24 mouse cellular contexts compared by ENCODE assay signal in genomic region chr12:33965661-33966360, GRCm38 (mm10). TPM values are rescaled to one million over a fixed set of nuclear protein-coding genes. Genes with fewer than 3 reads are reported as not detected.
DNase-seq lines count a peak whose midpoint lies in the region; ATAC-seq and TF ChIP-seq lines count a peak whose summit lies in the region.
"Had no signal": no experiment of that assay in that cellular context is flagged by ENCODE, and none has a peak within 500 bp of the region (broad histone marks: within the 10 kb centered on the region; RNA-seq: fewer than 3 reads in every experiment).

No protein-coding gene starts in this region.

- TF ChIP-seq CTCF in layer of hippocampus, adult 2 months (conservative IDR thresholded peaks at IDR 0.05): no peak

- 5% methylated on average over 5 of the region's 5 CpGs for WGBS in hindbrain, embryonic 10.5 days
- 5% methylated on average over 5 of the region's 5 CpGs for whole genome bisulfite sequencing in hindbrain, embryonic 14.5 days
- WGBS in embryonic facial prominence, embryonic 10.5 days: 3% methylated on average over 5 of the region's 5 CpGs
- WGBS in limb, embryonic 12.5 days: 1% methylated on average over 5 of the region's 5 CpGs

- DNase-seq in embryo, embryonic 10.5 days (ENCODE audit: low spot score): peak; percentile 53
- no peak for DNase-seq in embryo, embryonic 9.5 days (ENCODE audit: extremely low spot score)
- DNase-seq in hindbrain, embryonic 10.5 days (ENCODE audit: low spot score): peak; percentile 12
- DNase-seq in hindbrain, embryonic 14.5 days (ENCODE audit: low spot score): no peak
- DNase-seq in embryonic facial prominence, embryonic 10.5 days (ENCODE audit: low spot score): peak; percentile 47
- DNase-seq in layer of hippocampus, adult 2 months (ENCODE audit: low spot score in 2 of 2): no peak
- no peak for DNase-seq in gastrocnemius, postnatal 10 days
- DNase-seq: kidney, adult 9 months; lung, adult 2 months; right cerebral cortex, adult 18-20 months; thymus, postnatal 14 days had no signal

- ATAC-seq in hindbrain, embryonic 14.5 days (ENCODE audit: low FRiP score): no peak
- ATAC-seq in limb, embryonic 12.5 days (ENCODE audit: insufficient number of reproducible peaks, insufficient read depth, low FRiP score, low TSS enrichment, low read depth): no peak
- ATAC-seq: activated CD4-positive, CD25-positive, alpha-beta regulatory T cell, adult 4 months had no signal

- no peak overlapping the region for H3K4me2 ChIP-seq in hindbrain, embryonic 14.5 days (replicated peaks)
- peak overlapping the region; percentile 78 for H3K4me2 ChIP-seq in limb, embryonic 12.5 days

- peaks cover 100% of the 10 kb centered on the region for H3K27me3 ChIP-seq in hindbrain, embryonic 10.5 days (ENCODE audit: insufficient read depth, poor library complexity, severe bottlenecking)
- H3K27me3 ChIP-seq in hindbrain, embryonic 14.5 days (ENCODE audit: control insufficient read depth, insufficient read depth, low read length): peaks cover 92% of the 10 kb centered on the region
- peaks cover 98% of the 10 kb centered on the region for H3K27me3 ChIP-seq in embryonic facial prominence, embryonic 10.5 days (replicated peaks; ENCODE audit: low read depth, poor library complexity, severe bottlenecking)
- H3K27me3 ChIP-seq in limb, embryonic 12.5 days: peaks cover 11% of the 10 kb centered on the region; the same call in 1 of the 2 replicates
- H3K27me3 ChIP-seq: CH12.LX had no signal

- no peaks in the 10 kb centered on the region for H3K9me3 ChIP-seq in hindbrain, embryonic 10.5 days
- no peaks in the 10 kb centered on the region; the same call in 1 of the 2 replicates for H3K9me3 ChIP-seq in hindbrain, embryonic 14.5 days (ENCODE audit: control insufficient read depth, low read length)
- no peaks in the 10 kb centered on the region for H3K9me3 ChIP-seq in embryonic facial prominence, embryonic 10.5 days
- no peaks in the 10 kb centered on the region for H3K9me3 ChIP-seq in limb, embryonic 12.5 days
- H3K9me3 ChIP-seq: neural tube, embryonic 13.5 days had no signal

- no peaks in the 10 kb centered on the region for H3K36me3 ChIP-seq in hindbrain, embryonic 10.5 days
- H3K36me3 ChIP-seq in hindbrain, embryonic 14.5 days (replicated peaks; ENCODE audit: control insufficient read depth, insufficient read depth): no peaks in the 10 kb centered on the region
- H3K36me3 ChIP-seq in embryonic facial prominence, embryonic 10.5 days (replicated peaks): no peaks in the 10 kb centered on the region
- no peaks in the 10 kb centered on the region for H3K36me3 ChIP-seq in limb, embryonic 12.5 days
- H3K36me3 ChIP-seq: neural tube, embryonic 13.5 days had no signal

- no peak overlapping the region for H3K9ac ChIP-seq in hindbrain, embryonic 14.5 days
- H3K9ac ChIP-seq in limb, embryonic 12.5 days (replicated peaks): 0 out of 2 replicates have a peak overlapping the region, but pooled peaks have one; percentile 6
- H3K9ac ChIP-seq: neural tube, embryonic 13.5 days had no signal

- peaks cover 54% of the 10 kb centered on the region for H3K4me1 ChIP-seq in hindbrain, embryonic 10.5 days (replicated peaks)
- 0 out of 2 replicates have a peak, but pooled peaks cover 3% of the 10 kb centered on the region for H3K4me1 ChIP-seq in hindbrain, embryonic 14.5 days (replicated peaks; ENCODE audit: control insufficient read depth, insufficient read depth, low read length)
- H3K4me1 ChIP-seq in embryonic facial prominence, embryonic 10.5 days: peaks cover 73% of the 10 kb centered on the region
- H3K4me1 ChIP-seq in limb, embryonic 12.5 days (replicated peaks): peaks cover 74% of the 10 kb centered on the region

- no peak overlapping the region for H3K4me3 ChIP-seq in hindbrain, embryonic 10.5 days
- no peak overlapping the region for H3K4me3 ChIP-seq in hindbrain, embryonic 14.5 days (replicated peaks; ENCODE audit: low read length)
- peak overlapping the region; percentile 58; the same call in 1 of the 2 replicates for H3K4me3 ChIP-seq in embryonic facial prominence, embryonic 10.5 days
- H3K4me3 ChIP-seq in limb, embryonic 12.5 days (replicated peaks): no peak overlapping the region
- no peak overlapping the region for H3K4me3 ChIP-seq in layer of hippocampus, adult 2 months
- H3K4me3 ChIP-seq: erythroblast, embryonic 14.5 days; neural tube, embryonic 13.5 days had no signal

- H3K27ac ChIP-seq in hindbrain, embryonic 10.5 days: no peak overlapping the region; the same call in 1 of the 2 replicates
- H3K27ac ChIP-seq in hindbrain, embryonic 14.5 days: no peak overlapping the region
- H3K27ac ChIP-seq in embryonic facial prominence, embryonic 10.5 days (replicated peaks): peak overlapping the region; percentile 89
- H3K27ac ChIP-seq in limb, embryonic 12.5 days: peak overlapping the region; percentile 96
- H3K27ac ChIP-seq in layer of hippocampus, adult 2 months: no peak overlapping the region
- H3K27ac ChIP-seq: neural tube, embryonic 13.5 days had no signal

RNA-seq across cellular contexts. Expression of gene Twist1, which starts 8.3 kb away (rescaled TPM):
- polyA plus RNA-seq in hindbrain, embryonic 10.5 days (2016; fragmentation: Nextera tagmentation; extraction: Ambion mirVana): 13.6 and 14.9 TPM in 2 replicates
- polyA plus RNA-seq in hindbrain, embryonic 14.5 days (2014; fragmentation: Nextera tagmentation; extraction: Ambion mirVana): 1.5 and 1.9 TPM in 2 replicates
- 29.0 and 35.6 TPM in 2 replicates for polyA plus RNA-seq in embryonic facial prominence, embryonic 10.5 days (2016; fragmentation: Nextera tagmentation; extraction: Ambion mirVana)
- 64.0 and 64.8 TPM in 2 replicates for polyA plus RNA-seq in limb, embryonic 12.5 days (2016; fragmentation: Nextera tagmentation; extraction: Ambion mirVana)
- total RNA-seq in layer of hippocampus, adult 2 months (2021): 1 to 10 TPM; 1.6 TPM
- total RNA-seq in gastrocnemius, postnatal 10 days (2021): 1 to 10 TPM; 3.9 to 8.4 TPM
- total RNA-seq: CH12.LX had no signal
- polyA plus RNA-seq: activated CD4-positive, CD25-positive, alpha-beta regulatory T cell, adult 4 months; erythroblast, embryonic 14.5 days had no signal

RNA-seq across cellular contexts. Expression of gene Ferd3l, which starts 37.6 kb away (rescaled TPM):
- 2.3 and 2.6 TPM in 2 replicates for polyA plus RNA-seq in hindbrain, embryonic 10.5 days (2016; fragmentation: Nextera tagmentation; extraction: Ambion mirVana)
- polyA plus RNA-seq in hindbrain, embryonic 14.5 days (2014; fragmentation: Nextera tagmentation; extraction: Ambion mirVana): 0.68 TPM in 1 of 2 replicates, not detected in the other
- polyA plus RNA-seq in embryonic facial prominence, embryonic 10.5 days (2016; fragmentation: Nextera tagmentation; extraction: Ambion mirVana): 0.52 TPM in 1 of 2 replicates, not detected in the other
- polyA plus RNA-seq in limb, embryonic 12.5 days (2016; fragmentation: Nextera tagmentation; extraction: Ambion mirVana): not detected in 2 replicates
- not detected for total RNA-seq in layer of hippocampus, adult 2 months (2021)
- not detected for total RNA-seq in gastrocnemius, postnatal 10 days (2021)
- total RNA-seq: adrenal gland, postnatal 4 days; CH12.LX; gastrocnemius, postnatal 14 days; left cerebral cortex, adult 18-20 months; liver, adult 2 months had no signal
- polyA plus RNA-seq: activated CD4-positive, CD25-positive, alpha-beta regulatory T cell, adult 4 months; erythroblast, embryonic 14.5 days; heart, postnatal 0 days; large intestine, adult 2 months; liver, adult 2 months; lung, adult 2 months; spleen, adult 2 months; stomach, embryonic 16.5 days had no signal

Comparison
In these comparisons a context has a peak if more than half of its experiments do, and no peak if none do; other contexts are left out.
1. DNase-seq: peak in embryo, embryonic 10.5 days (single experiment), hindbrain, embryonic 10.5 days (single experiment) and embryonic facial prominence, embryonic 10.5 days (single experiment); none in embryo, embryonic 9.5 days (single experiment), hindbrain, embryonic 14.5 days (single experiment), layer of hippocampus, adult 2 months (0 of 2) and gastrocnemius, postnatal 10 days (single experiment).
2. H3K27ac ChIP-seq: peak in embryonic facial prominence, embryonic 10.5 days (single experiment) and limb, embryonic 12.5 days (single experiment); none in hindbrain, embryonic 10.5 days (single experiment), hindbrain, embryonic 14.5 days (single experiment) and layer of hippocampus, adult 2 months (single experiment).